Mouse (Mus musculus) MEL (cell line): ENCODE results near the gene F8. TPM values are rescaled to one million over a fixed set of nuclear protein-coding genes. Genes with fewer than 3 reads are reported as not detected.

ENCODE experiments used
- DNase-seq: peaks from one replicate; pipeline ENCODE4 v3.0.0; 2011; ENCODE audit warnings: low read depth, low spot score
- H3K27ac ChIP-seq: 2 replicates; pipeline ENCODE4 v1.5.1; 2012; ENCODE audit warnings: low read depth, mild to moderate bottlenecking, control low read depth, low read length, moderate library complexity; ENCODE audit not compliant: control insufficient read depth
- H3K27me3 ChIP-seq, 2 experiments: fragments of 150-350 bp in 1 of 2; sonication (generic) in 1 of 2; 2 replicates each; pipeline ENCODE4 v1.6.1; 2012; ENCODE audit warnings: low read length in 2 of 2, mild to moderate bottlenecking in 2 of 2, improper control_type of control experiment in 1 of 2, moderate library complexity in 1 of 2; ENCODE audit not compliant: insufficient read depth in 2 of 2, control insufficient read depth in 1 of 2
- H3K36me3 ChIP-seq, 2 experiments: 2 replicates each; pipeline ENCODE4 v1.6.1; 2012 to 2014; ENCODE audit warnings: low read length in 2 of 2, improper control_type of control experiment in 1 of 2, inconsistent platforms in 1 of 2, mild to moderate bottlenecking in 1 of 2; ENCODE audit not compliant: insufficient read depth in 2 of 2, control insufficient read depth in 1 of 2
- H3K4me1 ChIP-seq, 2 experiments: fragments of 150-350 bp in 1 of 2; sonication (generic) in 1 of 2; 2 replicates each; pipeline ENCODE4 v1.6.1; 2012; ENCODE audit warnings: low read length in 2 of 2, improper control_type of control experiment in 1 of 2, mild to moderate bottlenecking in 1 of 2; ENCODE audit not compliant: insufficient read depth in 2 of 2, control insufficient read depth in 1 of 2
- H3K4me3 ChIP-seq, 2 experiments: fragments of 150-350 bp in 1 of 2; sonication (generic) in 1 of 2; 2 replicates each; pipeline ENCODE4 v1.5.1; 2012; ENCODE audit warnings: low read depth in 2 of 2, low read length in 2 of 2, mild to moderate bottlenecking in 2 of 2, moderate library complexity in 2 of 2, control low read depth in 1 of 2, improper control_type of control experiment in 1 of 2; ENCODE audit not compliant: control insufficient read depth in 1 of 2, insufficient read depth in 1 of 2
- H3K79me2 ChIP-seq: 2 replicates; pipeline ENCODE4 v1.6.1; 2012; ENCODE audit warnings: mild to moderate bottlenecking, low read length, moderate library complexity; ENCODE audit not compliant: control insufficient read depth, poor library complexity, insufficient read depth
- H3K9ac ChIP-seq: 2 replicates; pipeline ENCODE4 v1.6.1; 2012; ENCODE audit warnings: low read depth, mild to moderate bottlenecking, control low read depth, low read length, moderate library complexity; ENCODE audit not compliant: control insufficient read depth, poor library complexity, severe bottlenecking
- H3K9me3 ChIP-seq: fragments of 150-350 bp; sonication (generic); replicated peaks from 2 replicates; pipeline ENCODE4 v1.6.1; 2012; ENCODE audit warnings: mild to moderate bottlenecking, low read length, improper control_type of control experiment, moderate library complexity; ENCODE audit not compliant: insufficient read depth
- CHD1 ChIP-seq: IDR thresholded peaks from 2 replicates; pipeline ENCODE4 v1.6.1; 2012; ENCODE audit warnings: low read depth, mild to moderate bottlenecking, inconsistent platforms, low read length, improper control_type of control experiment
- CHD2 ChIP-seq: IDR thresholded peaks from 2 replicates; pipeline ENCODE4 v1.6.1; 2011; ENCODE audit warnings: low read length, improper control_type of control experiment
- CTCF ChIP-seq, 3 experiments: IDR thresholded peaks in 2 of 3; conservative IDR thresholded peaks in 1 of 3; 2 replicates each; pipeline ENCODE4 v1.5.1; 2011 to 2012; ENCODE audit warnings: low read length in 3 of 3, low read depth in 2 of 3, mild to moderate bottlenecking in 2 of 3, improper control_type of control experiment in 1 of 3, inconsistent platforms in 1 of 3, mixed read lengths in 1 of 3, moderate library complexity in 1 of 3; ENCODE audit not compliant: control insufficient read depth in 1 of 3, insufficient read depth in 1 of 3, poor library complexity in 1 of 3, severe bottlenecking in 1 of 3
- E2F4 ChIP-seq: IDR thresholded peaks from 2 replicates; pipeline ENCODE4 v1.6.1; 2011; ENCODE audit warnings: low read depth, low read length, improper control_type of control experiment, borderline replicate concordance
- ELF1 ChIP-seq: IDR thresholded peaks from 2 replicates; pipeline ENCODE4 v1.6.1; 2014; ENCODE audit warnings: low read depth, mild to moderate bottlenecking, inconsistent platforms, low read length, improper control_type of control experiment, moderate library complexity
- EP300 ChIP-seq, 2 experiments: IDR thresholded peaks; 2 replicates each; pipeline ENCODE4 v1.6.1; 2011; ENCODE audit warnings: improper control_type of control experiment in 2 of 2, low read length in 2 of 2, low read depth in 1 of 2, mild to moderate bottlenecking in 1 of 2
- ETS1 ChIP-seq: IDR thresholded peaks from 2 replicates; pipeline ENCODE4 v1.6.1; 2012; ENCODE audit warnings: low read depth, mild to moderate bottlenecking, inconsistent platforms, low read length, improper control_type of control experiment, moderate library complexity
- GATA1 ChIP-seq: IDR thresholded peaks from 2 replicates; pipeline ENCODE4 v1.6.1; 2011; ENCODE audit warnings: low read depth, low read length, improper control_type of control experiment
- HCFC1 ChIP-seq: IDR thresholded peaks from 2 replicates; pipeline ENCODE4 v1.6.1; 2012; ENCODE audit warnings: low read depth, mild to moderate bottlenecking, inconsistent platforms, low read length, improper control_type of control experiment, moderate library complexity
- MAFK ChIP-seq: IDR thresholded peaks from 2 replicates; pipeline ENCODE4 v1.6.1; 2011; ENCODE audit warnings: low read depth, mild to moderate bottlenecking, low read length, improper control_type of control experiment, borderline replicate concordance
- MAX ChIP-seq: IDR thresholded peaks from 2 replicates; pipeline ENCODE4 v1.6.1; 2011; ENCODE audit warnings: low read length, improper control_type of control experiment
- MAZ ChIP-seq: IDR thresholded peaks from 2 replicates; pipeline ENCODE4 v1.6.1; 2012; ENCODE audit warnings: low read depth, mild to moderate bottlenecking, inconsistent platforms, low read length, improper control_type of control experiment
- MXI1 ChIP-seq: IDR thresholded peaks from 2 replicates; pipeline ENCODE4 v1.6.1; 2011; ENCODE audit warnings: mild to moderate bottlenecking, low read depth, low read length, improper control_type of control experiment
- MYB ChIP-seq: IDR thresholded peaks from 2 replicates; pipeline ENCODE4 v1.6.1; 2011; ENCODE audit warnings: mild to moderate bottlenecking, low read depth, low read length, improper control_type of control experiment
- NELFE ChIP-seq: IDR thresholded peaks from 2 replicates; pipeline ENCODE4 v1.6.1; 2011; ENCODE audit warnings: low read depth, low read length, improper control_type of control experiment
- NRF1 ChIP-seq: IDR thresholded peaks from 2 replicates; pipeline ENCODE4 v1.6.1; 2014; ENCODE audit warnings: low read depth, mild to moderate bottlenecking, inconsistent platforms, low read length, improper control_type of control experiment, moderate library complexity; ENCODE audit not compliant: poor library complexity, insufficient read depth, severe bottlenecking
- POLR2A ChIP-seq, 2 experiments: IDR thresholded peaks; 2 replicates each; pipeline ENCODE4 v1.6.1; 2011 to 2012; ENCODE audit warnings: low read length in 2 of 2, mild to moderate bottlenecking in 2 of 2, control low read depth in 1 of 2, improper control_type of control experiment in 1 of 2, low read depth in 1 of 2, moderate library complexity in 1 of 2; ENCODE audit not compliant: control insufficient read depth in 1 of 2, insufficient read depth in 1 of 2, poor library complexity in 1 of 2
- POLR2AphosphoS2 ChIP-seq: IDR thresholded peaks from 2 replicates; pipeline ENCODE4 v1.6.1; 2011; ENCODE audit warnings: low read length, improper control_type of control experiment
- POLR2AphosphoS5 ChIP-seq: IDR thresholded peaks from 2 replicates; pipeline ENCODE4 v1.6.1; 2012; ENCODE audit warnings: low read depth, borderline replicate concordance, mild to moderate bottlenecking, inconsistent platforms, low read length, moderate library complexity, mixed read lengths
- RCOR1 ChIP-seq: IDR thresholded peaks from 2 replicates; pipeline ENCODE4 v1.6.1; 2012; ENCODE audit warnings: low read depth, mild to moderate bottlenecking, inconsistent platforms, low read length, improper control_type of control experiment
- SIN3A ChIP-seq: IDR thresholded peaks from 2 replicates; pipeline ENCODE4 v1.6.1; 2012; ENCODE audit warnings: low read length, improper control_type of control experiment, inconsistent platforms
- TAL1 ChIP-seq: IDR thresholded peaks from 2 replicates; pipeline ENCODE4 v1.6.1; 2012; ENCODE audit warnings: mild to moderate bottlenecking, inconsistent platforms, low read length, moderate library complexity, mixed read lengths
- TBP ChIP-seq: IDR thresholded peaks from 2 replicates; pipeline ENCODE4 v1.8.0; 2011; ENCODE audit warnings: low read depth, low read length, improper control_type of control experiment
- TCF12 ChIP-seq: IDR thresholded peaks from 2 replicates; pipeline ENCODE4 v1.6.1; 2014; ENCODE audit warnings: low read depth, mild to moderate bottlenecking, inconsistent platforms, low read length, improper control_type of control experiment, moderate library complexity
- UBTF ChIP-seq: IDR thresholded peaks from 2 replicates; pipeline ENCODE4 v1.6.1; 2012; ENCODE audit warnings: low read depth, mild to moderate bottlenecking, inconsistent platforms, low read length, improper control_type of control experiment, moderate library complexity, borderline replicate concordance; ENCODE audit not compliant: insufficient read depth
- USF1 ChIP-seq: IDR thresholded peaks from 2 replicates; pipeline ENCODE4 v1.6.1; 2014; ENCODE audit warnings: low read depth, mild to moderate bottlenecking, inconsistent platforms, low read length, improper control_type of control experiment, moderate library complexity
- USF2 ChIP-seq, 2 experiments: IDR thresholded peaks; 2 replicates each; pipeline ENCODE4 v1.6.1; 2011 to 2012; ENCODE audit warnings: improper control_type of control experiment in 2 of 2, low read length in 2 of 2, borderline replicate concordance in 1 of 2, inconsistent platforms in 1 of 2, low read depth in 1 of 2, mild to moderate bottlenecking in 1 of 2; ENCODE audit not compliant: insufficient read depth in 1 of 2
- ZKSCAN1 ChIP-seq: IDR thresholded peaks from 2 replicates; pipeline ENCODE4 v1.6.1; 2012; ENCODE audit warnings: low read depth, mild to moderate bottlenecking, inconsistent platforms, low read length, improper control_type of control experiment, moderate library complexity
- ZMIZ1 ChIP-seq: IDR thresholded peaks from 2 replicates; pipeline ENCODE4 v1.6.1; 2012; ENCODE audit warnings: low read depth, mild to moderate bottlenecking, inconsistent platforms, low read length, improper control_type of control experiment, moderate library complexity
- polyA plus RNA-seq, 2 experiments: library from polyadenylated mRNA; stranded (reverse) in 1 of 2; unstranded in 1 of 2; fragments of >175 nt in 1 of 2; fragments of >200 nt in 1 of 2; gene quantifications; 2 replicates each; pipeline versions ENCODE4 v1.2.1 to v1.2.4; 2012; ENCODE audit warnings: low replicate concordance in 2 of 2, low read depth in 1 of 2; ENCODE audit not compliant: insufficient read length in 2 of 2, insufficient read depth in 1 of 2, missing spikeins in 1 of 2
- total RNA-seq: library from RNA; depleted of rRNA; stranded (reverse); fragments of 300-350 nt; gene quantifications from 2 replicates; pipeline ENCODE4 v1.2.3, GENCODE M21; 2012; rRNA removed

The F8 gene
- total RNA-seq (0.65 and 1.1 TPM in 2 replicates), polyA plus RNA-seq (under 1 TPM in 1 of 2 experiments, not detected in 1; 0.67 TPM)

GRCm38 (mm10) chrX:75382195-75382771, at the start of gene F8, which contains the start of gene Fundc2:
TSS of gene F8 (minus strand) at chrX:75382615.
TSS of gene Fundc2 (plus strand) at chrX:75382399.
- H3K27ac ChIP-seq: peak within 1 kb of the TSS; percentile 97
- H3K79me2 ChIP-seq: peaks cover 10% of the 10 kb centered on the region
- peak within 1 kb of the TSS; percentile 97 for H3K9ac ChIP-seq
- H3K4me3 ChIP-seq: peak within 1 kb of the TSS; percentile 85 to 86
- DNase-seq: peak; percentile 92
- H3K9me3 ChIP-seq: no peaks in the 10 kb centered on the region
- H3K27me3 ChIP-seq: no peaks in the 10 kb centered on the region
- peaks cover 0 to 11% of the 10 kb centered on the region in 2 experiments; a peak in 2 of 4 replicates for H3K36me3 ChIP-seq
- TF ChIP-seq CHD2: peak; percentile 93
- no peak for TF ChIP-seq CTCF (IDR thresholded peaks at IDR 0.05 in 2 of 3, conservative IDR thresholded peaks at IDR 0.05 in 1 of 3; ENCODE audit: control insufficient read depth in 1 of 3, insufficient read depth in 1 of 3, low read depth in 2 of 3, low read length in 3 of 3, poor library complexity in 1 of 3, severe bottlenecking in 1 of 3)
- TF ChIP-seq MAX: peak; percentile 73
- no peak for TF ChIP-seq E2F4
- no peak for TF ChIP-seq POLR2AphosphoS5
- TF ChIP-seq ZKSCAN1: no peak
- TF ChIP-seq NRF1: peak; percentile 38; the same call in 1 of the 2 replicates
- TF ChIP-seq RCOR1: no peak
- peak; percentile 60 for TF ChIP-seq SIN3A
- TF ChIP-seq TBP: peak; percentile 79
- peak; percentile 82 for TF ChIP-seq NELFE
- peak; percentile 69; the same call in 1 of the 2 replicates for TF ChIP-seq POLR2AphosphoS2
- no peak for TF ChIP-seq UBTF
- peak; percentile 74 for TF ChIP-seq HCFC1
- no peak for TF ChIP-seq USF2 (IDR thresholded peaks at IDR 0.05; ENCODE audit: borderline replicate concordance in 1 of 2, insufficient read depth in 1 of 2, low read depth in 1 of 2, low read length in 2 of 2)
- TF ChIP-seq TCF12: peak; percentile 62
- peak; percentile 20; the same call in 1 of the 2 replicates for TF ChIP-seq MYB
- TF ChIP-seq GATA1: peak; percentile 32; the same call in 1 of the 2 replicates
- TF ChIP-seq ZMIZ1: peak; percentile 84
- TF ChIP-seq CHD1: no peak
- peak; percentile 71; the same call in 1 of the 2 replicates for TF ChIP-seq ELF1
- TF ChIP-seq MXI1: peak; percentile 27
- TF ChIP-seq ETS1: peak; percentile 77
- TF ChIP-seq TAL1: no peak
- peak; percentile 17 to 40; a peak in 2 of 4 replicates for TF ChIP-seq EP300 (IDR thresholded peaks at IDR 0.05; ENCODE audit: low read depth in 1 of 2, low read length in 2 of 2)
- peak; percentile 32 to 84; a peak in 3 of 4 replicates for TF ChIP-seq POLR2A (IDR thresholded peaks at IDR 0.05; ENCODE audit: control insufficient read depth in 1 of 2, insufficient read depth in 1 of 2, low read depth in 1 of 2, low read length in 2 of 2, poor library complexity in 1 of 2)
- TF ChIP-seq USF1: peak; percentile 72
- TF ChIP-seq MAFK: no peak
- TF ChIP-seq MAZ: peak; percentile 77; the same call in 1 of the 2 replicates
- TF ChIP-seq, all 39 proteins: peak for 19
- peaks cover 3 to 4% of the 10 kb centered on the region in 2 experiments for H3K4me1 ChIP-seq
